Mouse (Mus musculus) lung, embryonic 16.5 days (tissue): ENCODE results near the gene Atp6v1g3. TPM values are rescaled to one million over a fixed set of nuclear protein-coding genes. Genes with fewer than 3 reads are reported as not detected.

Source experiments
- ATAC-seq: fragments of 200-750 bp; cut with Nextera tagmentation; 2 replicates; pipeline ENCODE4 v1.8.0; 2017; ENCODE audit warnings: low read depth, mild to moderate bottlenecking, moderate library complexity
- H3K27ac ChIP-seq: fragments of 300-500 bp; sonication (generic); 2 replicates; pipeline ENCODE4 v1.5.1; 2014; ENCODE audit warnings: mild to moderate bottlenecking, control low read depth, low read length
- H3K27me3 ChIP-seq: fragments of 300-500 bp; sonication (generic); 2 replicates; pipeline ENCODE4 v1.6.1; 2014; ENCODE audit warnings: low read depth, low read length, mixed read lengths; ENCODE audit not compliant: control insufficient read depth, insufficient read depth
- H3K36me3 ChIP-seq: fragments of 300-500 bp; sonication (generic); 2 replicates; pipeline ENCODE4 v1.6.1; 2014; ENCODE audit warnings: low read length; ENCODE audit not compliant: control insufficient read depth, insufficient read depth
- H3K4me1 ChIP-seq: fragments of 300-500 bp; sonication (generic); replicated peaks from 2 replicates; pipeline ENCODE4 v1.6.1; 2014; ENCODE audit warnings: low read length, mixed read lengths; ENCODE audit not compliant: control insufficient read depth, insufficient read depth
- H3K4me2 ChIP-seq: fragments of 300-500 bp; sonication (generic); 2 replicates; pipeline ENCODE4 v1.6.1; 2014; ENCODE audit warnings: low read depth, low read length, control low read depth
- H3K4me3 ChIP-seq: fragments of 300-500 bp; sonication (generic); 2 replicates; pipeline ENCODE4 v1.5.1; 2014; ENCODE audit warnings: mild to moderate bottlenecking, low read length, control low read depth
- H3K9ac ChIP-seq: fragments of 300-500 bp; sonication (generic); 2 replicates; pipeline ENCODE4 v1.6.1; 2014; ENCODE audit warnings: low read length, control low read depth
- H3K9me3 ChIP-seq: fragments of 300-500 bp; sonication (generic); 2 replicates; pipeline ENCODE4 v1.6.1; 2016; ENCODE audit warnings: low read length; ENCODE audit not compliant: control insufficient read depth
- WGBS: fragments of 180-500 bp; shearing (Covaris S2); extraction: QIAGEN DNeasy Blood & Tissue Kit; methylation state at CpG from one replicate; pipeline ENCODE4 v1.1.7; 2014; 5-methylcytosine and 5-hydroxymethylcytosine counted together
- polyA plus RNA-seq: library from polyadenylated mRNA; unstranded; fragments of >200 nt; fragmentation: Nextera tagmentation; extraction: Ambion mirVana; gene quantifications from 2 replicates; pipeline ENCODE4 v1.2.1, GENCODE M21; 2015

Atp6v1g3 gene
- polyA plus RNA-seq, 1 experiment from 2014 or later, result not detected

- Histone ChIP-seq H3K4me3 (no peak overlapping the region), H3K4me2 (no peak overlapping the region), H3K27ac (no peak overlapping the region), H3K9ac (no peak overlapping the region), H3K9me3 (no peaks in the 10 kb centered on the region), H3K4me1 (peaks cover 7% of the 10 kb centered on the region; the same call in 1 of the 2 replicates), H3K27me3 (no peaks in the 10 kb centered on the region), H3K36me3 (no peaks in the 10 kb centered on the region)
- ATAC-seq, result no peak
- WGBS, result 84% methylated on average over 2 of the region's 2 CpGs
Measured at GRCm38 (mm10) chr1:138248770-138249169, 24.8 kb upstream of the Atp6v1g3 start.

GRCm38 (mm10) chr1:138250951-138251350 lies 22.6 kb upstream of the Atp6v1g3 start:
- Histone ChIP-seq H3K4me2 (no peak overlapping the region), H3K4me3 (no peak overlapping the region), H3K9me3 (no peaks in the 10 kb centered on the region), H3K4me1 (no peaks in the 10 kb centered on the region), H3K27me3 (no peaks in the 10 kb centered on the region), H3K9ac (no peak overlapping the region), H3K27ac (no peak overlapping the region), H3K36me3 (no peaks in the 10 kb centered on the region)
- no peak for ATAC-seq
- 57% methylated on average over 2 of the region's 2 CpGs for WGBS

GRCm38 (mm10) chr1:138256172-138256789 lies 17.3 kb upstream of the Atp6v1g3 start:
- 81% methylated on average over 4 of the region's 4 CpGs for WGBS
- Histone ChIP-seq H3K27me3 (no peaks in the 10 kb centered on the region), H3K4me2 (no peak overlapping the region), H3K9me3 (no peaks in the 10 kb centered on the region), H3K4me1 (no peaks in the 10 kb centered on the region), H3K4me3 (no peak overlapping the region), H3K27ac (no peak overlapping the region), H3K36me3 (no peaks in the 10 kb centered on the region), H3K9ac (no peak overlapping the region)
- no peak for ATAC-seq

GRCm38 (mm10) chr1:138258758-138259157 lies 14.8 kb upstream of the Atp6v1g3 start:
- Histone ChIP-seq H3K9ac (no peak overlapping the region), H3K36me3 (no peaks in the 10 kb centered on the region), H3K27ac (no peak overlapping the region), H3K4me2 (no peak overlapping the region), H3K4me3 (no peak overlapping the region), H3K9me3 (no peaks in the 10 kb centered on the region), H3K4me1 (no peaks in the 10 kb centered on the region), H3K27me3 (no peaks in the 10 kb centered on the region)
- ATAC-seq, result no peak
- WGBS, result 59% methylated on average over 4 of the region's 4 CpGs

- 84% methylated on average over 3 of the region's 3 CpGs for WGBS
Measured at GRCm38 (mm10) chr1:138261520-138261919, 12.0 kb upstream of the Atp6v1g3 start.

GRCm38 (mm10) chr1:138262408-138262807 lies 11.1 kb upstream of the Atp6v1g3 start:
- Histone ChIP-seq H3K4me3 (no peak overlapping the region), H3K4me2 (no peak overlapping the region), H3K27me3 (no peaks in the 10 kb centered on the region), H3K36me3 (no peaks in the 10 kb centered on the region), H3K4me1 (no peaks in the 10 kb centered on the region), H3K9ac (no peak overlapping the region), H3K9me3 (no peaks in the 10 kb centered on the region), H3K27ac (no peak overlapping the region)
- no peak for ATAC-seq

More at GRCm38 (mm10) chr1:138261520-138261919, 12.0 kb upstream of the Atp6v1g3 start:
- Histone ChIP-seq H3K36me3 (no peaks in the 10 kb centered on the region), H3K9ac (no peak overlapping the region), H3K4me3 (no peak overlapping the region), H3K27me3 (no peaks in the 10 kb centered on the region), H3K9me3 (no peaks in the 10 kb centered on the region), H3K4me2 (no peak overlapping the region), H3K27ac (no peak overlapping the region), H3K4me1 (no peaks in the 10 kb centered on the region)
- ATAC-seq, result no peak

- Histone ChIP-seq H3K4me3 (no peak overlapping the region), H3K27ac (no peak overlapping the region), H3K36me3 (no peaks in the 10 kb centered on the region), H3K27me3 (no peaks in the 10 kb centered on the region), H3K4me1 (no peaks in the 10 kb centered on the region), H3K9ac (no peak overlapping the region), H3K9me3 (no peaks in the 10 kb centered on the region), H3K4me2 (no peak overlapping the region)
- ATAC-seq, result no peak
- WGBS, result 87% methylated on average over 5 of the region's 5 CpGs
Measured at GRCm38 (mm10) chr1:138267465-138268055, 6.0 kb upstream of the Atp6v1g3 start.

- Histone ChIP-seq H3K4me3 (no peak overlapping the region), H3K27ac (no peak overlapping the region), H3K4me1 (no peaks in the 10 kb centered on the region), H3K4me2 (no peak overlapping the region), H3K9me3 (no peaks in the 10 kb centered on the region), H3K9ac (no peak overlapping the region), H3K36me3 (no peaks in the 10 kb centered on the region), H3K27me3 (no peaks in the 10 kb centered on the region)
- ATAC-seq, result no peak
- WGBS, result 69% methylated on average over 3 of the region's 3 CpGs
Measured at GRCm38 (mm10) chr1:138274930-138275329, 1.4 kb downstream of the Atp6v1g3 start.

GRCm38 (mm10) chr1:138275859-138276258 lies 2.3 kb downstream of the Atp6v1g3 start:
- no peaks in the 10 kb centered on the region for H3K4me1 ChIP-seq
- 44% methylated on average over 5 of the region's 5 CpGs for WGBS

More at GRCm38 (mm10) chr1:138275859-138276258, 2.3 kb downstream of the Atp6v1g3 start:
- Histone ChIP-seq H3K4me3 (no peak overlapping the region), H3K4me2 (no peak overlapping the region), H3K36me3 (no peaks in the 10 kb centered on the region), H3K27ac (no peak overlapping the region), H3K9me3 (no peaks in the 10 kb centered on the region), H3K27me3 (no peaks in the 10 kb centered on the region), H3K9ac (no peak overlapping the region)
- no peak for ATAC-seq
